Mouse (Mus musculus) fibroblast of lung, adult 2 months (primary cell): Measurements from ENCODE around the gene AW011738.

ENCODE experiments used
- DNase-seq: peaks from one replicate; pipeline ENCODE4 v3.0.0-alpha.2; 2011; ENCODE audit warnings: low read depth

AW011738 gene

GRCm38 (mm10) chr4:156249567-156249966, 46.5 kb downstream of the AW011738 start:
- no peak for DNase-seq

- DNase-seq = no peak
These were observed 48.0 kb downstream of the AW011738 start for GRCm38 (mm10) chr4:156251081-156251480.

GRCm38 (mm10) chr4:156252140-156252539, 49.0 kb downstream of the AW011738 start:
- no peak for DNase-seq

GRCm38 (mm10) chr4:156252619-156253018, 49.5 kb downstream of the AW011738 start:
- DNase-seq = no peak

- no peak for DNase-seq
These were observed 49.9 kb downstream of the AW011738 start for GRCm38 (mm10) chr4:156253043-156253442.

DNA sequence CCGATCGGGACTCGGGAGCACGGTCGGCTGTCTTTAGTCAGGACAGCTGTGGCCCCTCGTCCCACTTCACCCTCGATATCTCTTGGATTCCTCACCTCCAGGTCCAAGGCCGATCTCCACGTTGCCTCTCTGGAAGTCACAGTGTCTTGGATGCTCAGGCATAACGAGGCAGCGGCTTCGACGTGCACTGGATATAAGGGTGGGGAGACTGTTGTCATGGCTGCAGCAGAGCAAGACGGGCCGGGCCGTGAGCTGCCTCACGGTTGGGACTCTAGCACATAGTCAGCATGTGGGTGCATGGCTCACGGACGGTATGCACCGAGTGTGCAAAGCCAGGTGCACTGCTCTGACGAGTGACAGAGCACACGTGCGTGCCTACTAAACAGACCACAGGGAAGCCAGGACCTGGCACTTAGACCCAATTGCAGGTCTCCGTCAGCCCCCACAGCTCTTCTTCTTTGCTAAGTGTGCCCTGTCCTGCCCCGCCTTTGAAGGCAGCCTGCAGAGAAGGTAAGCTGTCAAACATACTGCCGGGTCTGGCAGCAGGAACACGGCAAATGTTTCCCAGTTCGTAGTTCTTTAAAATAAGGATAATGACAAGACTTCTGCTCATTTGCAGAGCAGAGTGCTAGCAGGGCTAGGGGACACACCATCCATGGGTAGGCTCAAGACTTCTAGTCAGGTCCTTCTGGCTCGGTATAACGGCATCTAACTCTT, 51.4 kb downstream of the AW011738 start:
- DNase-seq = no peak
